Mouse (Mus musculus) adipocyte (in vitro differentiated cells): ENCODE measurements around the gene Kctd2.

ENCODE experiments used
- DNase-seq: peaks from one replicate; pipeline ENCODE4 v3.0.0-alpha.2; 2016; ENCODE audit warnings: low spot score

Gene Kctd2

GRCm38 (mm10) chr11:115400630-115401391 is 19.1 kb upstream of the Kctd2 start:
- DNase-seq = no peak

- DNase-seq = peak; percentile 86
Measured at GRCm38 (mm10) chr11:115403338-115404124, 16.4 kb upstream of the Kctd2 start, which contains the start of gene Mrpl58. TSS of gene Mrpl58 (plus strand) at chr11:115403752.

- no peak for DNase-seq
Measured at GRCm38 (mm10) chr11:115405723-115406122, 14.2 kb upstream of the Kctd2 start.

- DNase-seq = no peak
Measured at GRCm38 (mm10) chr11:115406858-115407401, 13.0 kb upstream of the Kctd2 start.

GRCm38 (mm10) chr11:115408266-115408920 is 11.5 kb upstream of the Kctd2 start:
- DNase-seq = no peak

- no peak for DNase-seq
Measured at GRCm38 (mm10) chr11:115409556-115409955, 10.4 kb upstream of the Kctd2 start.

GRCm38 (mm10) chr11:115420336-115421190 is 635 bp downstream of the Kctd2 start:
- DNase-seq = peak; percentile 39

- no peak for DNase-seq
Measured at GRCm38 (mm10) chr11:115421328-115421727, 1.4 kb downstream of the Kctd2 start.

- DNase-seq = no peak
Measured at GRCm38 (mm10) chr11:115421972-115422371, 2.0 kb downstream of the Kctd2 start.

GRCm38 (mm10) chr11:115423091-115423490 is 3.2 kb downstream of the Kctd2 start:
- no peak for DNase-seq

- no peak for DNase-seq
Measured at GRCm38 (mm10) chr11:115424666-115425065, 4.7 kb downstream of the Kctd2 start.

- DNase-seq = no peak
Measured at GRCm38 (mm10) chr11:115425671-115426070, 5.7 kb downstream of the Kctd2 start.

GRCm38 (mm10) chr11:115427482-115428331 is 7.8 kb downstream of the Kctd2 start:
- DNase-seq = peak; percentile 57

GRCm38 (mm10) chr11:115429307-115429706 is 9.4 kb downstream of the Kctd2 start:
- no peak for DNase-seq

GRCm38 (mm10) chr11:115430561-115430960 is 10.6 kb downstream of the Kctd2 start:
- no peak for DNase-seq

- DNase-seq = no peak
Measured at GRCm38 (mm10) chr11:115432814-115433213, 12.9 kb downstream of the Kctd2 start.

- no peak for DNase-seq
Measured at GRCm38 (mm10) chr11:115433342-115433741, 13.4 kb downstream of the Kctd2 start.

- no peak for DNase-seq
Measured at GRCm38 (mm10) chr11:115435596-115436337, 15.8 kb downstream of the Kctd2 start.

GRCm38 (mm10) chr11:115437571-115438122 is 17.7 kb downstream of the Kctd2 start:
- peak; percentile 54 for DNase-seq
